Mouse (Mus musculus) hindlimb bud, embryonic 11.5 days (tissue): ENCODE measurements around the gene Cmbl.

Experiments used
- DNase-seq: peaks from one replicate; pipeline ENCODE4 v3.0.0-alpha.2; 2012; ENCODE audit warnings: low read depth, low spot score; ENCODE audit errors: extremely low spot score

The Cmbl gene

DNA sequence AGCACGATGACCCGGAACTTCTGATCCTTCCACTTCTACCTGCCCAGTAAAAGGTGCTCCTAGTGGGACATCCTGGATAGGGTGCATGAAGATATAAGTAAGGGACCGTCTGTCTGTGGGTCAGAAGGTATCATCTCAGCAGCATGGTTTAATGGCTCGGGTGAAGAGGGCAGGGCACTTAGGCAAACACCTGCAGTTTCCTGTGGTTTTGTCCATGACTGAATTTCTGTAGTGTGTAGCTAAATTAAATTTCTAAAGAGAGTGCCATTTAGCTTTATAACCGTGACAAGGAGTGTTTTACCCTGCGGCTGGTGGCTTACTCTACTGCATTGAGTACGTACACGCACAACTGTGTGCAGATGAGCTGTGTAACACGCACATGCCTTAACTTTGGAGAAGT lies 52.1 kb downstream of the Cmbl start:
- no peak for DNase-seq

DNA sequence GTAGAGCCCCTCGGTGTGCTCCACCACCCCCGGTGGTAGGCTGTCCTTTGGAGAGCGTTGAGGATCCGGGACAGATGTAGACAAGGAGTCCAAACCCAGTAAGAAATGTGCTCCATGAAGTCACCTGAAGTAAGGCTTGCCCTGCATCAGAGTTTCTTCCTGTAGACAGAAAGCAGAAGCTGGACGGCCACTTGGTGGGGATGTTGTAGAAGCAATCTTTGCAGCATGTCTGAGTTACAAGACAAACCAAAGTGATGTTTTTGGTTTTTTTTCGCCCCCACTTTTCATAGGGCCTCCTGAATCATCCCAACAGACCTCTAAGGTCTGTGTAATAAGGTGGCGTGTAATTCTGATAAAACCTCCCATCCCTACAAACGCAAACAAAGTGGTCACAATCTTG lies 54.3 kb downstream of the Cmbl start:
- DNase-seq = no peak

DNA sequence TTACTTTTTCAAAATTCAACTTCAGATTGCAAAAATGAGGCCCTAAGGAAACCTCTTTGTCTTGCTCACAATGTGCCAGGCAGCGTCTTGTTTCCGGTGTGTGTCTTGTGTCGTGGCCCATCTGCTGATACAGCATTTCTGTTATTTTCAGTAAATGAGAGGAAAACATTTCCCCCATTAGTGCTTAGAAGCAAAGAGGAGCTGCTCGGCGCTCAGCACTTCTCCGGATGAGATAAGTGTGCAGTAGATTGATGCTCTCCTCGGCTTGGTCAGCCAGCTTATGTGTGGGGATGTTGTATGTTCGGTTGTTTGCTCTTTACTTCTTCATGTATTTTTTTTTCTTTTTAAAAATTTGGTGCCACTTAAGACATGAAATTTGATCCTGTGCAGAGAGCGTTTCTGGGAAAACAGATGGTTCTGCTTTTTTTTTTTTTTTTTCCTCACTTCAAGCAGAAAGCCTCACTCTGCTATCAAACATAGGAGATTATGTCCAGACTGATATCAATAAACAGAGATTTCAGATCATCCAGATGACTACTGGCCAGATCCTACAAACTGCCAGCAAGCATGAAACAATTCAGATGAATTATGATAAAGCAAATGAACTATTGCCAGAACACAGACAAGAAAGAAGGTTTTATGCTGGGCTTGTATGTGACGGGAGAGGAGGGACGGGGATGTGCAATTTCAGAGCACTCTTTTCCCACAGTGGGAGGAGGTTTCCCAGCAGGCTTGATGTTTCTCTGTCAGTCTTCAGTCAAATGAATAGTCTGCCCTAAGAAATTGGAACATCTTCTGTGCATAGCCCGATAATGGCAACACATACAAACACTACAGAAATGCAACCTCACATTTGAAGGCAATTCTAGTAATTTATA lies 62.3 kb downstream of the Cmbl start:
- no peak for DNase-seq

DNA sequence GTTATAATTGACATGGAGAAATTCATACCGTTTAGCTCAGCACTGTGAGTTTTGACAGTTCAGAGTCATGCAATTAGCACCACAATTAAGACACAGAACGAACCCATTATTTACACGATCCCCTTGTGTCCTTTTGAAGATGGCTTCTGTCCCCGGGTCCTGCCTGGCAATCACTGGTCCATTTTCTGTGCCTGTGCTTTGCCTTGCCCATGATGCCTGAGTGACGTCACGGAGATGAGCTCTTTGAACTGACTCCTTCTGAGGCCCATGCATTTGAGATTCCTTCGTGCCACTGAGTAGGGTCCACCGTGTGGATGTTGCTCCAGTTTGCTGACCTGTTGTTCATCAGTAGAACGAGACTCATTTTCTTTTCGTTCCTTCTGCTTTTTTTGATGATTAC lies 63.0 kb downstream of the Cmbl start:
- DNase-seq = no peak

DNA sequence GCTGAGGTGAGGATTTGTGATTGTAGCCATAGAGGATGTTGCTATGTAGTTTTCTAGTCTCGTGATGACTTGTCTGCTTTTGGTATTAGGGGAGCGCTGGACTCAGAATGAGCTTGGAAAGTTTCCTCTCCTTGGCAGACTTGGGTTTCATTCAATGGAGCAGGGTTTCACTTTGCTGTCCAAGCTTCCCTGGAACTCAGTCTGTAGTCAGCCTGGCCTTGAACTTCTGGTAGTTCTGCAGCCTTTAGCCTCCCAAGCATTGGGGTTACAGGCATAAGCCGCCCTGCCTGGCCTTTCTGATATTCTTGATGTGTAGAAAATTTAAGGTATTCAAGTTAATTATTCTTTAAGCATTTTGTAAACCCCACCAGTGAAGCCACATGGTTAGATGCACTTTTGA lies 64.4 kb downstream of the Cmbl start:
- DNase-seq = no peak

DNA sequence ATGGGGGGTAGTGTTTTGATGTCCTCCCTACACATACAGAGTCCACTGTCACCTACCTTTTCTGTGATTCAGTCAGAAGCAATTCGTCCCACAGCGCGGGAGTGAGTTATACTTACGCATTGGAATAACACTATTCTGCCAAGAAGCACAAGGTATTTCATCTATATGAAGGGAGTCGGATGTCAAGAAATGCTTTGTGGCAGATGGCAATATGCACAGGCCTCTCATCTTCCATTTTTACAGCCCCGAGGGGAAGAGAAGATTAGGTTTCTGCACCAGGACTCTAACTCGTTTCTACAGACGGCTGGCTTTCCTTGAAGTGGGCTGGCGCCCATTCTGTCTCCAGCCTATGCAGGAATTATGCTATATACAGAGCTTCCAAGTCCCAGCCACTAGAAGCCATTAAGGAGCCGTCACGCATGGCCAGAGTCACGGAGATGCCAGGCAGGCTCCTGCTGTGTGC lies 66.2 kb downstream of the Cmbl start:
- DNase-seq = no peak

DNA sequence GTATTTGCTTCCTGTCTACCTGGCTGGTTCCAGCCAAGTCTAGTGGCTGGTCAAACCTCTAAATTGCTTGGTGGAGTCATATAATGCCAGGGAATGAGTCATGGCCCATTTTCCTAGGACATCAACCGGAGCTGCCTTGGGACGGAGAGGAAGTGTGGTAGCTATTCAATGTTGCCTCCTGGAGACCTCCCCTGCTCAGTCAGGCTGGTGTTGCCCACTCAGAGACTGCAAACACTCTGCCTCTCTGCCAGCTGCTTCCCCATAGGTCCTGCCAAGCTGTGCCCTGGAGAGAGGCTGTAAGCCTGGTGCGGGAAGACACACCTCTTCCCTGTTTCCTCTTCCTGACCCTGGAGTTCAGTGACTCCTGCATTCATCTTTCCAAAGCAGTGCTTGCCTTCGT lies 67.3 kb downstream of the Cmbl start:
- no peak for DNase-seq

DNA sequence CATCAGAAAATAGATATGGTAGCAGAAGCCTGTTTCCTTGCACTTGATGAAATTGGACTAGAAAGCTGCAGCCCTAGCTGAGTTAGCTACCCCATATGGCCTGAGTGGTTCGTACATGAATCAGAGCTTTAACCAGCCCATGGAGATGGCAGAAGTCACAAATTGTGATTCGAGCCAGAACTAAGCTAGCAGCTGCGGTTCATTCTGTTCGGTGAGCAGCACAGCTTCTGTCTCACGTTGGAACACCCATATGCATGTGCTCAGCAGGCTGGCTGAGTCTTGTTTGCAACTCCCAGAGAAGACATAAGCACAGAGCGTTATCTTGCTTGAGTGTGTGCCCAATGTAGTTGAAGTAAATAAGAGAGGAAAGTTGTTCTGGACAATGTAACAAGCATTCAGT lies 69.4 kb downstream of the Cmbl start:
- no peak for DNase-seq

DNA sequence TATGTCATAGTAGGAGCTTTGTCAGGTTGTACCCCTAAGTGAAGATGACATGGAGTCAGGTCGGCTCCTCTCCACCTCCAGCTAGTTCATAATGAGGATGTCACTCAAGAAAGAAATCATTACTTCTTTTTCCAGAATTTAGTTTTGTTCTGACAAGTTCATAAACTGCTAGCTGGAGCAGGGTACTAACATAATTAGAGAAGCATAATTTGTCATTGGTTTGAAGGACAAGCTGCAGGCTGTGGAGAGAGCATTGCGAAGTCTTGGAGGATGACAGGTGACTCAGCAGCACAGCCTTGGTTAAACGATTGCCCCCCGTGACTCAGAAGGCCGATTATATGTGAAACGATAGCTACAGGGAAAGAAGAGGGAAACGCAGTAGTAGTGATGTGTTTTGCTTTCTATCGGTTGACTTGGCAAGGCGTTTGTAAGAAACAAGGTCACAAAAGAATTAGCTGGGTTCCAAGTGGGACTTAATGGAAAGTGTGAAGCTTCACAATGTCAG lies 71.0 kb downstream of the Cmbl start:
- DNase-seq = no peak
